Mouse (Mus musculus): ENCODE data around the gene Eya2. TPM values are rescaled to one million over a fixed set of nuclear protein-coding genes. Genes with fewer than 3 reads are reported as not detected.

The Eya2 gene
- polyA plus RNA-seq, 1 experiment from 2014 or later = 0.07 TPM

GRCm38 (mm10) chr2:165759421-165759985 is 164.7 kb downstream of the Eya2 start:
- H3K4me3 ChIP-seq = no peak overlapping the region
- H3K36me3 ChIP-seq = no peaks in the 10 kb centered on the region
- ATAC-seq = no peak
- no peaks in the 10 kb centered on the region for H3K27me3 ChIP-seq (replicated peaks)
- 74% methylated on average over 13 of the region's 13 CpGs for WGBS (ENCODE audit: insufficient replicate concordance)
- no peaks in the 10 kb centered on the region for H3K9me3 ChIP-seq (replicated peaks)
- H3K4me2 ChIP-seq = no peak overlapping the region
- no peaks in the 10 kb centered on the region for H3K4me1 ChIP-seq
- H3K27ac ChIP-seq = no peak overlapping the region
- H3K9ac ChIP-seq = no peak overlapping the region

GRCm38 (mm10) chr2:165768805-165769358 is 174.1 kb downstream of the Eya2 start:
- no peak overlapping the region for H3K9ac ChIP-seq
- ATAC-seq = no peak
- H3K9me3 ChIP-seq (replicated peaks) = no peaks in the 10 kb centered on the region
- peaks cover 9% of the 10 kb centered on the region; the same call in 1 of the 2 replicates for H3K4me1 ChIP-seq
- no peak overlapping the region for H3K4me3 ChIP-seq
- H3K36me3 ChIP-seq = no peaks in the 10 kb centered on the region
- H3K27me3 ChIP-seq (replicated peaks) = no peaks in the 10 kb centered on the region
- H3K4me2 ChIP-seq = 0 out of 2 replicates have a peak overlapping the region, but pooled peaks have one; percentile 6
- 23% methylated on average over 10 of the region's 11 CpGs for WGBS (ENCODE audit: insufficient replicate concordance)
- no peak overlapping the region for H3K27ac ChIP-seq

- Histone ChIP-seq H3K36me3 (no peaks in the 10 kb centered on the region), H3K9me3 (replicated peaks) (0 out of 2 replicates have a peak, but pooled peaks cover 5% of the 10 kb centered on the region), H3K4me3 (no peak overlapping the region), H3K9ac (no peak overlapping the region), H3K4me2 (no peak overlapping the region), H3K27ac (no peak overlapping the region), H3K4me1 (peaks cover 9% of the 10 kb centered on the region; the same call in 1 of the 2 replicates), H3K27me3 (replicated peaks) (no peaks in the 10 kb centered on the region)
- 66% methylated on average over 8 of the region's 10 CpGs for WGBS (ENCODE audit: insufficient replicate concordance)
- ATAC-seq = no peak
Observed at GRCm38 (mm10) chr2:165769375-165769948, 174.6 kb downstream of the Eya2 start.

- 30% methylated on average over 6 of the region's 6 CpGs for WGBS (ENCODE audit: insufficient replicate concordance)
- H3K4me2 ChIP-seq = no peak overlapping the region
- H3K36me3 ChIP-seq = peaks cover 28% of the 10 kb centered on the region
- ATAC-seq = no peak
- 0 out of 2 replicates have a peak, but pooled peaks cover 5% of the 10 kb centered on the region for H3K9me3 ChIP-seq (replicated peaks)
- no peak overlapping the region for H3K4me3 ChIP-seq
- H3K4me1 ChIP-seq = no peaks in the 10 kb centered on the region
- H3K27me3 ChIP-seq (replicated peaks) = no peaks in the 10 kb centered on the region
- H3K27ac ChIP-seq = no peak overlapping the region
- no peak overlapping the region for H3K9ac ChIP-seq
Observed at GRCm38 (mm10) chr2:165778927-165779326, 184.1 kb downstream of the Eya2 start.

- Histone ChIP-seq H3K4me2 (no peak overlapping the region), H3K9me3 (replicated peaks) (no peaks in the 10 kb centered on the region), H3K27ac (no peak overlapping the region), H3K4me1 (no peaks in the 10 kb centered on the region), H3K27me3 (replicated peaks) (no peaks in the 10 kb centered on the region), H3K4me3 (no peak overlapping the region), H3K9ac (no peak overlapping the region), H3K36me3 (peaks cover 62% of the 10 kb centered on the region)
- WGBS (ENCODE audit: insufficient replicate concordance) = 34% methylated on average over 5 of the region's 5 CpGs
- ATAC-seq = peak; percentile 6; the same call in 1 of the 2 replicates
Observed at GRCm38 (mm10) chr2:165782324-165782723, 187.5 kb downstream of the Eya2 start.

GRCm38 (mm10) chr2:165785312-165786036 is 190.6 kb downstream of the Eya2 start:
- H3K4me1 ChIP-seq = no peaks in the 10 kb centered on the region
- no peak overlapping the region for H3K4me2 ChIP-seq
- no peaks in the 10 kb centered on the region for H3K9me3 ChIP-seq (replicated peaks)
- no peak overlapping the region for H3K4me3 ChIP-seq
- H3K27me3 ChIP-seq (replicated peaks) = no peaks in the 10 kb centered on the region
- H3K36me3 ChIP-seq = peaks cover 93% of the 10 kb centered on the region
- no peak for ATAC-seq
- no peak overlapping the region for H3K9ac ChIP-seq
- no peak overlapping the region for H3K27ac ChIP-seq
- WGBS (ENCODE audit: insufficient replicate concordance) = 83% methylated on average over 20 of the region's 20 CpGs

- Histone ChIP-seq H3K27me3 (replicated peaks) (no peaks in the 10 kb centered on the region), H3K4me1 (no peaks in the 10 kb centered on the region; the same call in 1 of the 2 replicates), H3K9ac (no peak overlapping the region), H3K27ac (no peak overlapping the region), H3K4me2 (no peak overlapping the region), H3K36me3 (peaks cover 100% of the 10 kb centered on the region), H3K4me3 (no peak overlapping the region), H3K9me3 (replicated peaks) (no peaks in the 10 kb centered on the region)
- WGBS (ENCODE audit: insufficient replicate concordance) = 89% methylated on average over 1 of the region's 1 CpGs
- no peak for ATAC-seq
Observed at GRCm38 (mm10) chr2:165786467-165786866, 191.6 kb downstream of the Eya2 start.

- H3K4me3 ChIP-seq = no peak overlapping the region
- no peaks in the 10 kb centered on the region for H3K27me3 ChIP-seq (replicated peaks)
- peaks cover 100% of the 10 kb centered on the region for H3K36me3 ChIP-seq
- peaks cover 4% of the 10 kb centered on the region; the same call in 1 of the 2 replicates for H3K4me1 ChIP-seq
- no peak for ATAC-seq
- no peak overlapping the region for H3K4me2 ChIP-seq
- WGBS (ENCODE audit: insufficient replicate concordance) = 81% methylated on average over 11 of the region's 11 CpGs
- no peak overlapping the region for H3K9ac ChIP-seq
- no peaks in the 10 kb centered on the region for H3K9me3 ChIP-seq (replicated peaks)
- H3K27ac ChIP-seq = no peak overlapping the region
Observed at GRCm38 (mm10) chr2:165788005-165788404, 193.2 kb downstream of the Eya2 start.

GRCm38 (mm10) chr2:165788796-165789195 is 194.0 kb downstream of the Eya2 start:
- no peaks in the 10 kb centered on the region for H3K9me3 ChIP-seq (replicated peaks)
- peaks cover 12% of the 10 kb centered on the region for H3K4me1 ChIP-seq
- 89% methylated on average over 9 of the region's 9 CpGs for WGBS (ENCODE audit: insufficient replicate concordance)
- H3K4me2 ChIP-seq = no peak overlapping the region
- no peaks in the 10 kb centered on the region for H3K27me3 ChIP-seq (replicated peaks)
- H3K27ac ChIP-seq = no peak overlapping the region
- no peak overlapping the region for H3K4me3 ChIP-seq
- no peak for ATAC-seq
- no peak overlapping the region for H3K9ac ChIP-seq
- H3K36me3 ChIP-seq = peaks cover 100% of the 10 kb centered on the region

- H3K4me1 ChIP-seq = peaks cover 21% of the 10 kb centered on the region
- H3K9me3 ChIP-seq (replicated peaks) = no peaks in the 10 kb centered on the region
- 84% methylated on average over 3 of the region's 3 CpGs for WGBS (ENCODE audit: insufficient replicate concordance)
Observed at GRCm38 (mm10) chr2:165789667-165790066, 194.8 kb downstream of the Eya2 start.

GRCm38 (mm10) chr2:165791026-165791425 is 196.2 kb downstream of the Eya2 start:
- H3K27ac ChIP-seq = no peak overlapping the region
- WGBS (ENCODE audit: insufficient replicate concordance) = 77% methylated on average over 7 of the region's 7 CpGs
- H3K9ac ChIP-seq = no peak overlapping the region
- H3K4me3 ChIP-seq = no peak overlapping the region
- no peaks in the 10 kb centered on the region for H3K27me3 ChIP-seq (replicated peaks)
- no peaks in the 10 kb centered on the region for H3K9me3 ChIP-seq (replicated peaks)
- ATAC-seq = no peak
- no peak overlapping the region for H3K4me2 ChIP-seq
- H3K4me1 ChIP-seq = peaks cover 22% of the 10 kb centered on the region
- peaks cover 97% of the 10 kb centered on the region for H3K36me3 ChIP-seq

More at GRCm38 (mm10) chr2:165789667-165790066, 194.8 kb downstream of the Eya2 start:
- peaks cover 100% of the 10 kb centered on the region for H3K36me3 ChIP-seq
- no peak overlapping the region for H3K27ac ChIP-seq
- H3K4me3 ChIP-seq = no peak overlapping the region
- ATAC-seq = no peak
- no peak overlapping the region for H3K4me2 ChIP-seq
- no peaks in the 10 kb centered on the region for H3K27me3 ChIP-seq (replicated peaks)
- H3K9ac ChIP-seq = no peak overlapping the region

- Histone ChIP-seq H3K4me2 (no peak overlapping the region), H3K9me3 (replicated peaks) (no peaks in the 10 kb centered on the region), H3K36me3 (peaks cover 97% of the 10 kb centered on the region), H3K4me1 (peaks cover 22% of the 10 kb centered on the region), H3K4me3 (no peak overlapping the region), H3K27me3 (replicated peaks) (no peaks in the 10 kb centered on the region), H3K9ac (no peak overlapping the region), H3K27ac (no peak overlapping the region)
- peak; percentile 11; the same call in 1 of the 2 replicates for ATAC-seq
- 63% methylated on average over 9 of the region's 9 CpGs for WGBS (ENCODE audit: insufficient replicate concordance)
Observed at GRCm38 (mm10) chr2:165791657-165792056, 196.8 kb downstream of the Eya2 start.
